Mouse (Mus musculus) small intestine, adult 2 months (tissue): ENCODE measurements at regions not wholly inside any gene's neighbourhood (a gene's known extent, or its start where the extent isn't known, plus 50 kb on each side); places are given as distances from the start of the nearest gene placed in this dataset.

Experiments
- H3K27ac ChIP-seq: fragments of 200-500 bp; 2 replicates; pipeline ENCODE4 v1.5.1; 2012; ENCODE audit warnings: low read depth, low read length, control low read depth, inconsistent platforms; ENCODE audit not compliant: insufficient read depth
- H3K27me3 ChIP-seq: fragments of 200-500 bp; 2 replicates; pipeline ENCODE4 v1.6.1; 2012; ENCODE audit warnings: mild to moderate bottlenecking, moderate library complexity, low read length, inconsistent platforms; ENCODE audit not compliant: control insufficient read depth, insufficient read depth
- H3K36me3 ChIP-seq: fragments of 200-500 bp; 2 replicates; pipeline ENCODE4 v1.6.1; 2012; ENCODE audit warnings: mild to moderate bottlenecking, low read length, control low read depth, inconsistent platforms; ENCODE audit not compliant: control insufficient read depth, insufficient read depth
- H3K4me1 ChIP-seq: fragments of 200-500 bp; 2 replicates; pipeline ENCODE4 v1.6.1; 2012; ENCODE audit warnings: low read length, inconsistent platforms, mixed read lengths; ENCODE audit not compliant: control insufficient read depth, insufficient read depth, insufficient read length
- H3K4me3 ChIP-seq: fragments of 200-500 bp; 2 replicates; pipeline ENCODE4 v1.5.1; 2012; ENCODE audit warnings: low read depth, mild to moderate bottlenecking, control low read depth, inconsistent platforms, low read length, moderate library complexity
- CTCF ChIP-seq: fragments of 200-500 bp; IDR thresholded peaks from 2 replicates; pipeline ENCODE4 v1.5.1; 2012; ENCODE audit warnings: low read depth, mild to moderate bottlenecking, control low read depth, inconsistent platforms, low read length, moderate library complexity, mixed read lengths; ENCODE audit not compliant: insufficient replicate concordance, insufficient read length; ENCODE audit errors: extremely low read depth
- POLR2A ChIP-seq: fragments of 200-500 bp; IDR thresholded peaks from 2 replicates; pipeline ENCODE4 v1.6.1; 2012; ENCODE audit warnings: low read depth, mild to moderate bottlenecking, control low read depth, inconsistent platforms, low read length, moderate library complexity
- WGBS: fragments of 180-500 bp; shearing (Covaris S2); methylation state at CpG from one replicate; pipeline ENCODE4 v1.1.7; 2018; 5-methylcytosine and 5-hydroxymethylcytosine counted together

- no peak overlapping the region for H3K27ac ChIP-seq
- WGBS: 89% methylated on average over 10 of the region's 10 CpGs
- no peaks in the 10 kb centered on the region for H3K36me3 ChIP-seq
- no peaks in the 10 kb centered on the region for H3K27me3 ChIP-seq
- no peak overlapping the region for H3K4me3 ChIP-seq
- H3K4me1 ChIP-seq: peaks cover 13% of the 10 kb centered on the region
- TF ChIP-seq POLR2A (no peak), CTCF (no peak)
Observed at GRCm38 (mm10) chr6:91617685-91618084, 66.2 kb upstream of the Slc6a6 start.

- no peak overlapping the region for H3K27ac ChIP-seq
- peaks cover 13% of the 10 kb centered on the region for H3K4me1 ChIP-seq
- 92% methylated on average over 6 of the region's 6 CpGs for WGBS
- no peak overlapping the region for H3K4me3 ChIP-seq
- no peaks in the 10 kb centered on the region for H3K27me3 ChIP-seq
- no peaks in the 10 kb centered on the region for H3K36me3 ChIP-seq
- TF ChIP-seq POLR2A (no peak), CTCF (no peak)
Observed at GRCm38 (mm10) chr6:91619009-91619408, 64.8 kb upstream of the Slc6a6 start.

GRCm38 (mm10) chr6:91619735-91620732 lies 63.8 kb upstream of the Slc6a6 start:
- Histone ChIP-seq H3K27ac (no peak overlapping the region), H3K36me3 (no peaks in the 10 kb centered on the region)
- 77% methylated on average over 13 of the region's 13 CpGs for WGBS

GRCm38 (mm10) chr6:91621437-91621836 lies 62.4 kb upstream of the Slc6a6 start:
- Histone ChIP-seq H3K27me3 (no peaks in the 10 kb centered on the region), H3K36me3 (no peaks in the 10 kb centered on the region), H3K4me1 (peaks cover 12% of the 10 kb centered on the region), H3K27ac (no peak overlapping the region), H3K4me3 (no peak overlapping the region)
- TF ChIP-seq CTCF: no peak
- TF ChIP-seq POLR2A: no peak
- WGBS: 95% methylated on average over 3 of the region's 3 CpGs

More at GRCm38 (mm10) chr6:91619735-91620732, 63.8 kb upstream of the Slc6a6 start:
- H3K27me3 ChIP-seq: no peaks in the 10 kb centered on the region
- no peak overlapping the region for H3K4me3 ChIP-seq
- H3K4me1 ChIP-seq: peaks cover 17% of the 10 kb centered on the region
- TF ChIP-seq POLR2A (no peak), CTCF (no peak)

- 15% methylated on average over 3 of the region's 3 CpGs for WGBS
- no peaks in the 10 kb centered on the region for H3K27me3 ChIP-seq
- H3K4me3 ChIP-seq: no peak overlapping the region
- H3K4me1 ChIP-seq: peaks cover 7% of the 10 kb centered on the region
- TF ChIP-seq CTCF (no peak), POLR2A (no peak)
- no peak overlapping the region for H3K27ac ChIP-seq
- no peaks in the 10 kb centered on the region for H3K36me3 ChIP-seq
Observed at GRCm38 (mm10) chr6:91622425-91622824, 61.4 kb upstream of the Slc6a6 start.

GRCm38 (mm10) chr6:91623646-91624045 lies 60.2 kb upstream of the Slc6a6 start:
- TF ChIP-seq POLR2A (no peak), CTCF (no peak)

GRCm38 (mm10) chr6:91629230-91629629 lies 54.6 kb upstream of the Slc6a6 start:
- peaks cover 6% of the 10 kb centered on the region for H3K4me1 ChIP-seq
- no peaks in the 10 kb centered on the region for H3K27me3 ChIP-seq
- 92% methylated on average over 4 of the region's 4 CpGs for WGBS
- no peak overlapping the region for H3K27ac ChIP-seq
- no peak overlapping the region for H3K4me3 ChIP-seq
- TF ChIP-seq POLR2A: no peak
- TF ChIP-seq CTCF: no peak
- no peaks in the 10 kb centered on the region for H3K36me3 ChIP-seq

More at GRCm38 (mm10) chr6:91623646-91624045, 60.2 kb upstream of the Slc6a6 start:
- Histone ChIP-seq H3K4me1 (peaks cover 6% of the 10 kb centered on the region), H3K4me3 (no peak overlapping the region), H3K36me3 (no peaks in the 10 kb centered on the region), H3K27me3 (no peaks in the 10 kb centered on the region), H3K27ac (no peak overlapping the region)
- WGBS: 87% methylated on average over 4 of the region's 4 CpGs
